Mouse (Mus musculus) stomach, postnatal 0 days (tissue): Measurements from ENCODE around the gene Panx3.
A peak's percentile ranks its signal among the peaks of the same experiment; 100 is the strongest.

ENCODE experiments used
- CTCF ChIP-seq: IDR thresholded peaks from 2 replicates; pipeline ENCODE4 v1.5.1; 2016; ENCODE audit warnings: antibody characterized with exemption, low read depth, mild to moderate bottlenecking, moderate library complexity
- EP300 ChIP-seq: optimal IDR thresholded peaks from 2 replicates; pipeline ENCODE3; 2016; ENCODE audit warnings: antibody characterized with exemption

DNA sequence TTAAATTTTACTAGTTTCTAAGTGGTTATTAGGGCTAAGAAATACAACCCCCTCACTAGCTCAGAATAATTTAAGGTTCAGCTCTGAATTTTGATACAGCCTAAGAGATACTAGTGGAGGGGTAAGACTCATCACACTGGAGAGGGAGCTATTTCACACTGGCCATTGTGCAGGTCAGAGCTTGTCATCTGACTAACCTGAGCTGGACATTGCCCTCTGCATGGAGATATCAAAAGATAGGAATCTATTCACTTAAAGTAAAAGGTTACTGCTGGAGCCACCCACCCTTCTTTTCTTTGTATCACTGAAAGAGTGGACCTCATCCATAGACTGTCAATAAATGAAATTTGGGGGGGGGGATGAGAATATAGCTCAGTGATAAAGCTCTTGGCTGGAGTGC is 54.7 kb downstream of the Panx3 start:
- TF ChIP-seq EP300 (no peak), CTCF (0 out of 2 replicates have a peak, but pooled peaks have one; percentile 4)
